Comparison of ENCODE assay signal across 14 mouse cellular contexts in genomic region chr5:30765596-30766370, GRCm38 (mm10). TPM values are rescaled to one million over a fixed set of nuclear protein-coding genes. Genes with fewer than 3 reads are reported as not detected.
DNase-seq lines count a peak whose midpoint lies in the region; ATAC-seq lines count a peak whose summit lies in the region.
"Had no signal": no experiment of that assay in that cellular context is flagged by ENCODE, and none has a peak within 500 bp of the region (broad histone marks: within the 10 kb centered on the region; RNA-seq: fewer than 3 reads in every experiment).

No protein-coding gene starts in this region.

- peak overlapping the region; percentile 79 for H3K27ac ChIP-seq in forebrain, embryonic 15.5 days (replicated peaks)
- peak overlapping the region; percentile 63 for H3K27ac ChIP-seq in midbrain, embryonic 15.5 days
- H3K27ac ChIP-seq: liver, embryonic 14.5 days had no signal

- intact Hi-C loops in left cerebral cortex, postnatal 4 days (cut with DNase I) = no loop called here

- H3K9ac ChIP-seq in forebrain, embryonic 15.5 days (replicated peaks) = no peak overlapping the region
- no peak overlapping the region for H3K9ac ChIP-seq in midbrain, embryonic 15.5 days
- H3K9ac ChIP-seq: liver, embryonic 14.5 days had no signal

- H3K4me3 ChIP-seq in forebrain, embryonic 15.5 days = no peak overlapping the region
- no peak overlapping the region for H3K4me3 ChIP-seq in midbrain, embryonic 15.5 days
- H3K4me3 ChIP-seq: myocyte had no signal

- 57% methylated on average over 12 of the region's 12 CpGs for WGBS in forebrain, embryonic 15.5 days
- 71% methylated on average over 12 of the region's 12 CpGs for WGBS in midbrain, embryonic 15.5 days

- no peaks in the 10 kb centered on the region for H3K27me3 ChIP-seq in forebrain, embryonic 15.5 days
- H3K27me3 ChIP-seq in midbrain, embryonic 15.5 days (replicated peaks) = no peaks in the 10 kb centered on the region

- H3K4me1 ChIP-seq in forebrain, embryonic 15.5 days = peaks cover 79% of the 10 kb centered on the region
- H3K4me1 ChIP-seq in midbrain, embryonic 15.5 days = peaks cover 73% of the 10 kb centered on the region

- H3K4me2 ChIP-seq in forebrain, embryonic 15.5 days (replicated peaks) = no peak overlapping the region
- H3K4me2 ChIP-seq in midbrain, embryonic 15.5 days = no peak overlapping the region

- H3K9me3 ChIP-seq in forebrain, embryonic 15.5 days = no peaks in the 10 kb centered on the region
- no peaks in the 10 kb centered on the region for H3K9me3 ChIP-seq in midbrain, embryonic 15.5 days

- peaks cover 11% of the 10 kb centered on the region for H3K36me3 ChIP-seq in forebrain, embryonic 15.5 days
- H3K36me3 ChIP-seq in midbrain, embryonic 15.5 days (replicated peaks) = no peaks in the 10 kb centered on the region

- DNase-seq in frontal cortex, postnatal 14 days (ENCODE audit: low spot score in 2 of 2) = no peak
- DNase-seq in left cerebral cortex, postnatal 4 days = peak; percentile 38
- DNase-seq in left cerebral cortex, adult 11 months (ENCODE audit: low spot score) = no peak
- DNase-seq in spleen, postnatal 10 days (ENCODE audit: low spot score in 2 of 2) = no peak
- DNase-seq: adrenal gland, postnatal 10 days; kidney, postnatal 25 days; lung, postnatal 36 days had no signal

- ATAC-seq in frontal cortex, adult (ENCODE audit: low TSS enrichment) = peak; percentile 61
- ATAC-seq in forebrain, embryonic 15.5 days (replicated peaks) = no peak; the same call in 1 of the 2 replicates
- no peak for ATAC-seq in midbrain, embryonic 15.5 days (replicated peaks)
- ATAC-seq in CD4-positive, CD25-positive, alpha-beta regulatory T cell, adult 4 months = no peak
- ATAC-seq: intestine, postnatal 0 days had no signal

RNA-seq across cellular contexts. Expression of gene Mapre3, which starts 48.7 kb away (rescaled TPM):
- 100 to 1,000 TPM; 143 to 144 TPM for total RNA-seq in left cerebral cortex, postnatal 4 days (2021)
- polyA plus RNA-seq in forebrain, embryonic 15.5 days (2015; fragmentation: Nextera tagmentation; extraction: Ambion mirVana) = 101 and 110 TPM in 2 replicates
- polyA plus RNA-seq in midbrain, embryonic 15.5 days (2015; fragmentation: Nextera tagmentation; extraction: Ambion mirVana) = 164 and 166 TPM in 2 replicates
- polyA plus RNA-seq in CD4-positive, CD25-positive, alpha-beta regulatory T cell, adult 4 months (2017; shearing (Covaris generic)) = 1 to 10 TPM; 3.0 to 4.1 TPM

RNA-seq across cellular contexts. Expression of gene Dpysl5, which starts 54.4 kb away (rescaled TPM):
- 100 to 1,000 TPM; 797 to 798 TPM for total RNA-seq in left cerebral cortex, postnatal 4 days (2021)
- 216 and 226 TPM in 2 replicates for polyA plus RNA-seq in forebrain, embryonic 15.5 days (2015; fragmentation: Nextera tagmentation; extraction: Ambion mirVana)
- polyA plus RNA-seq in midbrain, embryonic 15.5 days (2015; fragmentation: Nextera tagmentation; extraction: Ambion mirVana) = 280 and 293 TPM in 2 replicates
- not detected for polyA plus RNA-seq in CD4-positive, CD25-positive, alpha-beta regulatory T cell, adult 4 months (2017; shearing (Covaris generic))

Comparison
In these comparisons a context has a peak if more than half of its experiments do, and no peak if none do; other contexts are left out.
1. RNA of gene Mapre3, which starts 48.7 kb away (polyA plus RNA-seq): 164 to 166 TPM in midbrain, embryonic 15.5 days and 101 to 110 TPM in forebrain, embryonic 15.5 days; 3.0 to 4.1 TPM in CD4-positive, CD25-positive, alpha-beta regulatory T cell, adult 4 months; every median in the first group is over 10 times any median in the second.
2. RNA of gene Dpysl5, which starts 54.4 kb away (polyA plus RNA-seq): 280 to 293 TPM in midbrain, embryonic 15.5 days and 216 to 226 TPM in forebrain, embryonic 15.5 days; not detected in CD4-positive, CD25-positive, alpha-beta regulatory T cell, adult 4 months; every median in the first group is over 100 times any median in the second.